Mouse (Mus musculus) v-Abl transformed pro-B cells (cell line): ENCODE data around the gene 4930503B20Rik.

Experiments
- in situ Hi-C, 2 experiments: fragments of 400-800 bp; cut with MboI; formaldehyde crosslinking; loops; one replicate each; pipeline ENCODE4 v1.15.1; 2025; ENCODE audit not compliant: unreplicated experiment in 2 of 2

4930503B20Rik gene

DNA sequence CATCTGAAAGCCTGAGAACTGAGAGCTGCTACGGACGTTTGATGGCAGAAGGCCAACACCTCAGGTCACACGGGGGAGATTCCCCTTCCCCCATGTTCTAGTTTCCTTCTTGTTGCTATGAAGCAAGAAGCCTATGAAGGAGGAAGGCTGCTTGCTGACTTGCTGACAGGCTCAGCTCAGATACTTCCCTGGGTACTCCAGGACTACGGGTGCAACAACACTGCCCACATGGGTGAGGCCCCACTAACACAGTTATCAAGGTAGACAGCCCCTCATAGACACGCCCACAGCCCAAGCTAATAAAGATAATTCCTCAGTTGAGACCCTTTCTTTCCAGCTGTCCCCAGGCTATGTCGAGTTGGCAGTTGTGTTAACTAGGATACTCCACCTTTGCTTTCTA, 2.6 kb upstream of the 4930503B20Rik start:
- in situ Hi-C loops, result no loop called here

DNA sequence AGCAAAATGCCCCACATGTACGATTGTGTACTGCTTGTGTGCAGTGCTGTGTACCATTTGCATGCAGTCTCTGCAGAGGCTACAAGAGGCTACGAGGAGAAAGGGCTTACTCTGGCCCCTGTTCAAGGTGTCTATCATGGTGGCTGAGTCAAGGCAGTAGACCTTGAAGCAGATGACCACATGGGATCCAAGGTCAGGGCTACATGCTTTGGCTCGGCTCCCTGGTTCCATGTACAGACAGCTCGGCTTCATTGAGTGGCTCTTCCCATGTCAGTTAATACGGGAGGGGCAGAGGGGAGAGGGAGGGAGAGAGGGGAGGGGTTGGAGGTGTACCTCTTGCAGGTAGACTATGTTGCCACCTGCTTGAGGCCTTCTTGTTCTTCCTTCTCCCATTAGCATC, 1.3 kb upstream of the 4930503B20Rik start:
- in situ Hi-C loops, result no loop called here

DNA sequence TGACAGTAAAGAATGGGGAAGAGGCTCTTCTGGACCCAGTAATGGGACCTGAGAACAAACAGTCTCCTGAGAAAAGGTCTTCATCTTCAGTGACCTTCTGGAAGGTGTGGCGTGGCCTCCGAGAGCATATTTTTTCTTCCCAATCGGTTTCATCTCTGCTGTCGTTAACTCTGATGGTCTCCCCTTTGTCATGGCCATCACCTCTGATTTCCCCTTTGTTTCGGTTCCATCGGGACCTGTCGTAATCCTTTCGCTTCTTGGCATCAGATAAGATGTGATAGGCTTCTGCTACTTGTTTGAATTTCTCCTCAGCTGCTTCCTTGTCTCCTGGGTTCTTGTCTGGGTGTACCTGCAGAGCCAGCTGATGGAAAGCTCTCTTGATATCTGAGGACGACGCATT, 401 bp downstream of the 4930503B20Rik start:
- in situ Hi-C loops, result no loop called here

DNA sequence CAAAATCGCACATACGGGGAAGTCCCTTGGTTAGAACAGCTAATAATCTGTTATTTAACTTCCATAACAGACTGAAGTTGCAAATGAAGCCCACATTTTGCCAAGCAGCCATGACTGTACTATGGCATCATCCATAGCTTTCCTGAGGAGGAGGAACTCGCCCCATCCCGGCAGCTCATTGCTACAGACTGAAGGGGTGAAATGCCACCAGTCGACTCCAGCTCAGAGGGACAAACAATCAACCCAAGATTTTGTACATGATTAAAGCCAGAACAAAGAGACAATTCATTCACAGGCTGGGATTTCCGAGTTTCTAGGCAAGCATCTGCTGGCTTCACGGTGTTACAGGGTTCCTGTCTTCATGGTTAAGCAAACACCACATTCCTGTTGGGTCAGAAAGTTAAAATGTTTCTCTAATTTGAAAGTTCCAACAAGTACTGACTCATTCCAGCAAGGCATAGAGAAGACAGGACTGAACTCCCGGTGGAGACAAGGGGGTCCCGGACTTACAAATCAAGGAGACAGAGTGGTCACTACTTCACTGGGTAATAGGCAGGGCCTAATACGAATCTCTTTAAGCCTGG, 1.7 kb downstream of the 4930503B20Rik start:
- in situ Hi-C loops, result no loop called here

DNA sequence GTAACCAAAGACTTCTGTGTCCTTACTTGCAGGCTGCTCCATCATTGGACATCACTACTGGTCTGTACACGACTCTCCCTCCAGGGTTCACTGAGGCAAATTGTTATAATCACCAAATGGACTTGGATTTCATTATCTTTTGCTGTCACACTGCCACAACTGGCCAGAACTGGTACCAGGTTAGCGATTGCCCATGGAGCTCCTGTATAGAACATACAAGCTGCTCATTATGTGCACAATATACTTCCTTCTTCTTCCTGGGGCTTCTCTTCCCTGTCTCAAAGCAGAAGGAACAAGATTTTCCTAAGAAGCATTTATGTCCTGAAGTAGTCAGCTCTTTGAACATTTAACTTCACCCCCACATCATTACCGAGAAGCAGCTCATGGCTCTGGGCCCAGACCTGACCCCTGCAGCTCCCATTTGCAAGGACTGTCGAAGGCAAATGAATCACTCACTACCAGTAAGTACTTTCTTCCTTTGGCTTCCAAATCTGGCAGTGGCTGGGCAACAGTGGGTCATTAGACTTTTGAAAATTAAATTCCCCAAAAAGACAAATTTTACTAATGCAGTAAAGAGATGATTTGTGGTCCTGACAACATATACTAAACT, 9.2 kb downstream of the 4930503B20Rik start:
- in situ Hi-C loops, result no loop called here

DNA sequence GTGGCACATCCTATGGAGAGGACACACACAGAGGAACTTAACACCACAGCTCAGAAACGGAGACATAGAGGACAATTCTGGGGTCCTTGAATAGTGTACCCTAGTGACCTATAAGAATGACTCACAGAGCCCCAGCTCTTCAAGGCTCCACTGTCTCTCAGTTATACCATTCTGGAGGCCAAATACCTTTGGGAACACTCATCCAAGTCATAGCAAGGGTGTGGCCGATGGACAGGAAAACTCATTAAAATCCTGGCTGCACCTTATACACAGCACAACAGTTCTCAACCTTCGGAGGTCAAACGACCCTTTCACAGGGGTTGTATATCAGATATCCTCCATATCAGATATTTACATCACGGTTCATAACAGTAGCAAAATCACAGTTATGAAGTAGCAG, 18.6 kb downstream of the 4930503B20Rik start:
- in situ Hi-C loops, result no loop called here

DNA sequence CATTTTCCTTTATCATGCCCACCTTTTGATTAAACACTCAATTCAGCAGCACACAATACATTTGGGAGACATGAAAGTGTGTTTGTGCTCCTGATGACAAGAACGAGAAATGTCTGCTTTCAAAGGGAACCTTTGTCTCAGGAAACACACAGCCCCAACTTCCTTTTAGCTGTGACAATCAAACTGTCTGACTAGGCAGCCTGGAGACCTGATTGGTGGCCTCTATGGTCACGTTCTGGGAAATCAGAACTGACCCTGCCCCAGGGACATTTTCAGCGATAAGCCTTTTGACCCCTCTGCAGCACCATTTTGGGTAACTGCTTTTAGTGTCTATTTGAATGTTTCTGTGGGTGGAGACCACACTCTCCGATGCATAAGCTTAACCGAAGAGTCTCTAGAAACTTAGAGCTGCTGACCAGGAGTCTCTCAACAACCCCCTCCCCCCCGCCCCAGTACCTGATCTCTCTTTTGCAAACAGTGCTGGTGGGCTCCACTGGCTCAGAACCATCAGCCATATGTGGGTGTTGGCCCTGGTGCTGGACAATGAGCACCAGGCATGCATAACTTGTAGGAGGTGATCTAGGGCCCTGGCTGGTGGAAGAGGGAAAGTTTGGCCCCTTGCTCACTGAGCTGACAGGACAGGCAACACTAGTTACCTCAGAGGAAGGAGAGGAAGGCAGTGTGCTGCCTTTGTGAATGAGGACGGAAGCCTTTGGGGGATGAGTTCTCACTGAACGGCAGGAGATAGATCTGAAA, 22.7 kb downstream of the 4930503B20Rik start:
- in situ Hi-C loops, result no loop called here

DNA sequence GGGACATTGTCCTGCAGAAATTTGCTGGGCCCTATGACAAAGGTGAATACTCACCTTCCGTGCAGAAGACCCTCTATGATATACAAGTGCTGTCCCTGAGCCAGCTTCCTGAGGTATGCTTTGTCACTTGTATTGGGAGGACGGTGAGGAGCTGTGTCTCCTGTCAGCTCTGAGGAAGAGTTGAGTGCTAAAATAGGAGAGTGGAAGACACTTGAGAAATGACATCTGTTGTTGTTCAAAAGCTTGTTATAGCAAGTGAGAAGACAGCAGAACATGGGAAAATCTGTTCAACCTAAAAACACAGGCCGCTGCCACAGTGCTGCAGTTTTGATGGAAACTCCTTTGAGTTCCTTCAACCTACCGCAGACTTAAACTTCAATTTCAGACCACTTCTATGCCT, 25.4 kb downstream of the 4930503B20Rik start:
- in situ Hi-C loops, result no loop called here

DNA sequence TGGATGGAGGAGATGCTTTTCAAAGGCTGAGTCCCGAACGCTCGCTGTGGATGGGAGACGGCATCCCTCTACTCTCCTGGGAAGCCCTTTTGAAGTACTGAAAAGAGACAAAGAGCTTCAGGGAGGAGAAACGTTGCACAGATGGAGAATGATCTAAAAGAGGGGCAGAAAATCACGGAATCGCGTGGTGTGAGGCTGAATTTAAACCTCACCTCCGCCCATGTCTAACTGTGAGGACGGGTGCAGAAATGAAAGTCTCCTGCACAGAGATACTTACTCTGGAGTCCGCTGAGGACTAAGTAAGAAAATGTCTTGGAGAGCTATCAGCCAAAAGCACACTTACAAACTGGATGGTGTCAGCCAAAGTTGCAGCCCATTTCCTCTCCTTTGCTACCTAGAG, 29.2 kb downstream of the 4930503B20Rik start:
- in situ Hi-C loops, result no loop called here

DNA sequence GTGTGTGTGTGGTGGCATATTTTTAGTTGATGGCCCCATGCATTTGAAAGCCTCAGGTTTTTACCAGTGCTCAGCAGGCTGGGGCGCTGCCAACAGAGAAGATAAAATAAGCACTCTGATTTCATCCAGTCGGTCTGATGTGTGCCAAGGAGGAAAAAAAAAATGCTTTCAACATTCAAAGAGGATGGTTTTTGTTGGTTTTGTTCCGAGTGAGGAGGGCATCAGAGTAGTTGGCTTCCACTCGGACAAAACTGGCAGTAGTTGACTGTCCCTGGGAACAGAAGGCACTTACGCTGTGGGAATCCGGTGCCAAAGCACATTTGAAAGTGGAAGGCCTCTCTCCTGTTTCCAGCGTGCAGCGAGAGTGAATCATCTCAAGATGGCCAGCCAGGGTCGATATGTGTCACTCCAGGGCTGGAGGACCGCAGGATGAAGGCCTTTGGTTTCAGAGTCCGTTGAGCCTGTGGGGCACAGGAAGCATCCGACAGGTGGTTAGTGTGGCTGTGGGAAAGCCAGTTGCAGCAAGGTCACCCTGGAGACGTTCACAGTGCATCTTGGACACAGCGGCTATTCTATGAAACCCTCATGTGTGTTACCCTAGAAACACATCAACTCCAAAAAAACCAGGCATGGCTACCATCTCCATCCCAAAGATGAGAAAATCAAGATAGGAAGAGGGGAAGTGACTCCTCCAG, 30.4 kb downstream of the 4930503B20Rik start:
- in situ Hi-C loops, result no loop called here

DNA sequence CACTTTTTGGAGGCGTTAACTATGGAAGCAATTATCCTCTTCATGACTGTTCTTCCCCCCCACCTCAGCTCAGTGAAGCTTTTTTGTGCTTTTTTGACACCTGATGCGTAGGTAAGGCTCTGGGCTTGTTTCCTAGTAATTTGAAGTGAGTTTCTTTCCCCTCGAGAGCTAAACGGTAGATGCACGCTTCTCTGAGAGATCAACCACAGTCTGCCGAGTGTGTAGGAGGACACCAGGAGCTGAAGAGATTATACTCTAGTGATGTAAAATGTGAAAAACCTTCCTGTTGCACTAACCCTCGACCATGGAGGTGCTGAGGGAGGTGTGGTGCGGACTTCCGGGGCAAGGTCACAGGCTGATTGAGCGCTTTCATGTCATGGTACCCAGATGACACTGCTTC, 31.0 kb downstream of the 4930503B20Rik start:
- in situ Hi-C loops, result no loop called here

DNA sequence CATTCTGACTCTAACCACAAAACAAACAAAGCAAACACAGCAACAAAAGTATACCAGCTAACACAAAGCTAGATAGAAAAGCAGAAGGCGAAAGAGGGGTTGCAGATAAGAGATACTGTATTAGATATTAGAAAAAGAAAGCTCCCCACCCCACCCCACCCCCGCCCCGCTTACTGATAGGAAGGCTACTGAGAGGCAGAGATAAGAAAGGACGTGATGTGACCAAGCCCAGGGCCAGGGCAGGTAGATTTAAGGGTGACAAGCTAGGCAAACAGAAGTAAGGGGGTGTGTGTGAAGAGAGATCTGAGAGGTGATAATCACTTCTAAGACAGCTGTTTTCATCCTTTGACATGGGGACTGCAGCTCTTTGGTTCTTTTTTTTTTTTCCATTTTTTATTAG, 32.8 kb downstream of the 4930503B20Rik start:
- in situ Hi-C loops, result no loop called here

DNA sequence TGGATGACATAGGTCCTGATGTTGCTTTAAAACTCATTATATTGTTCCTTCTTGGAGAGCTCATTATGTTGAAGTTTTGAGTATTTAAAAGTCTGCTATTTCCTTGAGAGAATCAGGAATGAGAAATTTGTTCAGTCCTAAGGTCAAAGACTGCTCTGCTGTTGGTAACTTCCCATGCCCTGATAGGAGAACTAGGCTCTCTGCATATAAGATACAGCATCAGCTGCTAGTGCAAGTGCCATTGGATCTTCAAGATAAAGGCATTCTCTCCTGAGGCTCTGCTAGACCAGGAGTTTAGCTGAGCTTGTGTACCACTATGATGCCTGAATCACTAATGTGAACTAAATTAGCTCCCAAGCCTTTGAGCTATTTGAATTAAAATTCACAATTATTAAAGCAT, 33.2 kb downstream of the 4930503B20Rik start:
- in situ Hi-C loops, result no loop called here

DNA sequence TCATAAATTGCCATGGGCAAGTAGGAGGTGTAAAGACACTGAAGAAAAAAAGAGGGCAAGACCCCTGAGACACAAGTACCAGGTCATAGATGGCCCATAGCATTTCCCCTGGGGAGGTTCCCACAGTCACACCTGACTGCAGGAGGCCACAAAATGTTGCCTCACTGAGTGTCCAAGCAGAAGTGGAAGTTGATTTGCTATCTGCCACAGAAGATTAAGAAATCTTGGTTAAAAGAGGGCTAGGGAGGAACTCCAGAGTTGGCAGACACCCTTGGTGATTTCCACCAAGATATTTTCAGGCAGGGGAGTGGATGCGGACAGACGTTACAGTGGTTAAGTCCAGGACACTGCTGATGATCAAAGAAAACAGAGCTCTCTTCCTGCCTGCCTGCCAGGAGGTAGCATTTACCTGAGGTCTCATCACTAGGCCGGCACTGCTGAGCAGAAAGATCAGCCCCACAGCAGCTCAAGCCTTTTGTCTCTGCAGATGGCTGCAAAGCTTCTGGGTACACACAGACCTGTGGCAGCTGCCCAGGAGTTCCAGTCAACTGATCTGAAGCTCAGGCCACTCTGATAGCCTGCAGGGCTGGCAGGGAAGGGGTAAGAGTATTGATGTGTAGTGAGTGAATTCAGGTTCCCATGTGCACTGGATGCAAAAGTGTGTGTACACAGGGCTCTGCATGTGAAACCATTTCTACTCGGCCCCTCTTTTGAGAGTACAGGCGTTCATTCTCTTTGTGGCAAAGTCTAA, 34.4 kb downstream of the 4930503B20Rik start:
- in situ Hi-C loops, result no loop called here

DNA sequence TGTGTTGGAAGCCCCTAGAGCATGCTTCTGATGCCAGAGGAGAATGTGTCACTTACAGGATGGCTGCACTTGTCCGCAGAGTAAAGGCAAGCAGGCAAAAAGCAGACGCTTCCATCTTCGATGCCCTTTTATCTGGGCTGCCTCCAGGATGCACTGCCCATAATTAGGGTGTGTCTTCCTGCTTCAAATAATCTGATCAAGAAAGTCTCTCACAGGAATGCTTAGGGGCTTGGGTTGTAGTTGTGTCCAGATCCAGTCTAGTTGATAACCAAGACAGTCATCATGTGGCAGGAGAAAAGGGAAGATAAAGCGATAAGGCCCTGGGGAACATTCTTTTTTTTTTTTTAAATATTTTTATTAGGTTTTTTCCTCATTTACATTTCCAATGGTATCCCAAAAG, 35.6 kb downstream of the 4930503B20Rik start, which contains the start of gene Dnase2b:
Dnase2b (minus strand) TSS at position 101 of the 400 bp plus-strand sequence.
- in situ Hi-C loops, result no loop called here

DNA sequence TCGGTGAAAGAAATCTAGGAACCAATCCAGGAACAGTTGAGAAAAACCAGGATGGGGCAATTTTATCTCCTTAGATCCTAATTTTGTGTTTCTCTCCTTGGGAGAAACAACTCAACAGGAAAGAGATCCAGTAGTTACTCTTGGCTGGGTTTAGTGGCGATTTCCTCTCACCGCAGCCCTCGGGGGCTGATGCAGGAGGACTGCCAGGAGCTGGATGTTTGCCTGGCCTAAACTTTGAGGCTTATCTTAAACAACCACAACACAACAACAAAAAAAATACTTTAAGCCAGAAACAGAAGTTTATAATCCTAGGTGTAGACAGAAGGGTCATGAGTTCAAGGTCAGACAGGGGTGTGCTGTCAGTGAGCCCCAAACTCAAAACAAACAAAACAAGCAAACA, 39.3 kb downstream of the 4930503B20Rik start:
- in situ Hi-C loops, result no loop called here

DNA sequence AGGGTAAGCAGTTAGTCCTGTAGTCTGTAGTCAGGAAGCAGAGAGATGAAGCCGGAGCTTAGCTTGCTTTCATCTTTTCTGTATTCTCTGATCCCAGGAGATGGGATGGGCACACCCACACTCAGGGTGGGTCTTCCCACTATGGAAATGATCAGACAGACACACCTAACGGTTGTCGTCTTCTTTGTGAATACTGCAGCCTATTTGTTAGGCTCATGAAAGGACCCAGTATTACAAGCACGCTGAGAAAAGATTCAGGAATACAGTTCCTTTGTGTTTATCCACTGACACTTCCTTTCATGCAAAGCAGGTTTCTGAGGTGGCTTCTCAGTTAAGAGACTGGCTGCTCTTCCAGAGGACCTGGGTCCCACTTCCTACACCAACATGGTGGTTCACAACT, 39.9 kb downstream of the 4930503B20Rik start:
- in situ Hi-C loops, result no loop called here

DNA sequence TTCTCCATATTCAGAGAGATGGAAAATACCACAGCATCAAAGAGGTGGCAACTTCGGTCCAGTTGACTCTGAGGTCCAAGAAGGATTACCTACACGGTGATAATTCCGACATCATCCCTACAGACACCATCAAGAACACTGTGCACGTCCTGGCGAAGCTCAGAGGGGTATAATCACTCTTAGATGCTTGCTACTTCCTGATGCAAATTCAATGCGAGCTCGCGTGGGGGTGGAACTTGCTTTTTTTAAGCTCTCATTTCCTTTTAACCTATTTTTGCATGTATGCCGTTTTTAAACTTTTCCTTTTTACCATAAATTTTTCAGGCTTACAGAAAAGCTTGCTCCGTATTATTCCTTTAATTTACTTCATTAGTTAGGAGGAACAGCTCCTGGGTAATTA, 40.8 kb downstream of the 4930503B20Rik start:
- in situ Hi-C loops, result no loop called here

DNA sequence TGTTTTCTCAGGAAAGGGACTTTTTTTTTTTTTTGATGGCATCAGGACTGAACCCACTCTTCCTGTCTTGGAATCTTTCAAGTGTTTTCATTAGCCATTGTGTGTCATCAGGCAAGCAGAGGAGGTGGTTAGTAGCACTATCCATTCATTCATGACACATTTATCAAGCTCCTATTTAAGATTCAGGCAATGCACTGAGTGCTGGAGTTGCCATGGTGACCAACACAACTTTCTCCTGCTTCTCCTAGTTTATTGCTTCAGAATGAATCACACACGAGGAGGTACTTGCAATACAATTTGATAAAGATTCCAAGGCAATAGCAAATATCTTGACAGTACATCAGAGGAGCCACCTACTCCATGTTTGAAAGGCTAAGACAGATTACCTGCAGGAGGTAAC, 43.7 kb downstream of the 4930503B20Rik start:
- in situ Hi-C loops, result no loop called here

DNA sequence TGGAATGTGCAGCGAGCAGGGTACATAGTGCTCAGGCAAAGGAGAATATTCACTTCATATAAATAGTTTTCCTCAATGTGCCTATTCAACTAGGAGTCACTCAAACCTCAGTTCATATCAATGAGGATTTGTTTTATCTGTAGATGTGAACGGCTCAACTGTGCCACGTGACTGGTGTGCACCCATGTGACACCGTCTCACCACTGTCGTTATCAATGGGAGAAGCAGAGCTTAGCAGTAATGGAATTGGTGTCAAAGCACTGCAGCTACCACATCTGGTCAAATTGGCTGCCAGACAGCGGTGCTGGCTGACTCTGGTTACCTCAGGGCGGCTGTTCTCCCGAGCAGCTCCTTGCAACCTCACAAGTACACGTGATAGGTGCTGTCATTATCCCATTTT, 46.5 kb downstream of the 4930503B20Rik start:
- in situ Hi-C loops, result no loop called here

DNA sequence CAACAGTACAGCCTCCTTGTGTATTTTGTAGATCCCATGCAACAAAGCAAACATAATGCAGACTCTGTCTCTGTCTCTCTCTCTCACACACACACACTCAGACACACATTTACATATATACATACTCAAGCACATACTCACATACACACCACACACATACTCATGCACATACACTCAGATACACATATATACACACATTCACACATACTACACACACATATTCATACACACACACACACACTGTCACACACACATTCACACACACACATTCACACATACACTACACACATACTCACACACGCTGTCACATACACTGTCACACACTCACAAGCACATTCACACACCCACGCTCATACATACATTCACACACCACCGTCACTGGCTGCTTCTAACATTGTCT, 48.6 kb downstream of the 4930503B20Rik start:
- in situ Hi-C loops, result no loop called here
